Mouse (Mus musculus) thymus, adult 2 months (tissue): ENCODE data around the gene Fam8a1. TPM values are rescaled to one million over a fixed set of nuclear protein-coding genes. Genes with fewer than 3 reads are reported as not detected.

Source experiments
- DNase-seq: peaks from one replicate; pipeline ENCODE4 v3.0.0; 2021
- H3K27ac ChIP-seq: fragments of 200-500 bp; 2 replicates; pipeline ENCODE4 v1.5.1; 2012; ENCODE audit warnings: low read length, control low read depth; ENCODE audit not compliant: control insufficient read depth, insufficient read depth
- H3K27me3 ChIP-seq: fragments of 200-500 bp; 2 replicates; pipeline ENCODE4 v1.6.1; 2012; ENCODE audit warnings: mild to moderate bottlenecking, low read length, moderate library complexity, mixed read lengths; ENCODE audit not compliant: control insufficient read depth, insufficient read depth
- H3K36me3 ChIP-seq: fragments of 200-500 bp; 2 replicates; pipeline ENCODE4 v1.6.1; 2012; ENCODE audit warnings: mild to moderate bottlenecking, low read length, moderate library complexity; ENCODE audit not compliant: control insufficient read depth, insufficient read depth
- H3K4me1 ChIP-seq: fragments of 200-500 bp; replicated peaks from 2 replicates; pipeline ENCODE4 v1.6.1; 2012; ENCODE audit warnings: low read length; ENCODE audit not compliant: control insufficient read depth, insufficient read depth
- H3K4me3 ChIP-seq: fragments of 200-500 bp; 2 replicates; pipeline ENCODE4 v1.5.1; 2012; ENCODE audit warnings: mild to moderate bottlenecking, low read length, control low read depth, moderate library complexity; ENCODE audit not compliant: control insufficient read depth, insufficient read depth
- CTCF ChIP-seq: fragments of 200-500 bp; IDR thresholded peaks from 2 replicates; pipeline ENCODE4 v1.5.1; 2012; ENCODE audit warnings: mild to moderate bottlenecking, control low read depth, low read length, moderate library complexity, borderline replicate concordance; ENCODE audit not compliant: control insufficient read depth, poor library complexity, insufficient read depth; ENCODE audit errors: extremely low read depth
- POLR2A ChIP-seq: fragments of 200-500 bp; IDR thresholded peaks from 2 replicates; pipeline ENCODE4 v1.6.1; 2012; ENCODE audit warnings: mild to moderate bottlenecking, low read length, control low read depth, moderate library complexity; ENCODE audit not compliant: control insufficient read depth, poor library complexity, insufficient read depth; ENCODE audit errors: extremely low read depth
- WGBS: fragments of 180-500 bp; shearing (Covaris S2); methylation state at CpG from one replicate; pipeline ENCODE4 v1.1.7; 2018; 5-methylcytosine and 5-hydroxymethylcytosine counted together
- polyA plus RNA-seq: library from polyadenylated mRNA; depleted of rRNA; stranded (reverse); fragments of >200 nt; gene quantifications from 2 replicates; pipeline ENCODE4 v1.2.3, GENCODE M21; 2012

Gene Fam8a1
- polyA plus RNA-seq, 1 experiment = 16.0 TPM

- WGBS = 100% methylated on average over 1 of the region's 1 CpGs
- Histone ChIP-seq H3K4me1 (no peaks in the 10 kb centered on the region), H3K36me3 (peaks cover 59% of the 10 kb centered on the region), H3K27me3 (no peaks in the 10 kb centered on the region), H3K4me3 (no peak overlapping the region), H3K27ac (no peak overlapping the region)
- no peak for TF ChIP-seq POLR2A
- no peak for TF ChIP-seq CTCF
- no peak for DNase-seq
Measured at GRCm38 (mm10) chr13:46695296-46695908, 26.1 kb downstream of the Fam8a1 start.

- Histone ChIP-seq H3K27me3 (no peaks in the 10 kb centered on the region), H3K36me3 (peaks cover 63% of the 10 kb centered on the region), H3K4me3 (no peak overlapping the region), H3K27ac (no peak overlapping the region), H3K4me1 (no peaks in the 10 kb centered on the region)
- 98% methylated on average over 1 of the region's 1 CpGs for WGBS
- DNase-seq = no peak
- no peak for TF ChIP-seq CTCF
- TF ChIP-seq POLR2A = no peak
Measured at GRCm38 (mm10) chr13:46695932-46696331, 26.6 kb downstream of the Fam8a1 start.

GRCm38 (mm10) chr13:46696788-46697187 is 27.5 kb downstream of the Fam8a1 start:
- Histone ChIP-seq H3K27ac (no peak overlapping the region), H3K36me3 (peaks cover 66% of the 10 kb centered on the region), H3K27me3 (no peaks in the 10 kb centered on the region), H3K4me1 (no peaks in the 10 kb centered on the region), H3K4me3 (no peak overlapping the region)
- no peak for TF ChIP-seq POLR2A
- TF ChIP-seq CTCF = no peak
- DNase-seq = no peak
- WGBS = 69% methylated on average over 2 of the region's 2 CpGs

GRCm38 (mm10) chr13:46699372-46699771 is 30.1 kb downstream of the Fam8a1 start:
- 98% methylated on average over 1 of the region's 1 CpGs for WGBS
- H3K27me3 ChIP-seq = no peaks in the 10 kb centered on the region
- no peak for TF ChIP-seq CTCF
- TF ChIP-seq POLR2A = no peak
- H3K4me1 ChIP-seq = no peaks in the 10 kb centered on the region
- no peak overlapping the region for H3K4me3 ChIP-seq
- peaks cover 56% of the 10 kb centered on the region for H3K36me3 ChIP-seq
- H3K27ac ChIP-seq = no peak overlapping the region
- DNase-seq = no peak

- peaks cover 44% of the 10 kb centered on the region for H3K36me3 ChIP-seq
- no peak for TF ChIP-seq CTCF
- no peak for TF ChIP-seq POLR2A
Measured at GRCm38 (mm10) chr13:46701486-46701885, 32.2 kb downstream of the Fam8a1 start.

GRCm38 (mm10) chr13:46703138-46703537 is 33.8 kb downstream of the Fam8a1 start:
- WGBS = 89% methylated on average over 5 of the region's 5 CpGs
- peak; percentile 41 for DNase-seq
- Histone ChIP-seq H3K36me3 (peaks cover 41% of the 10 kb centered on the region), H3K27me3 (no peaks in the 10 kb centered on the region), H3K4me3 (no peak overlapping the region), H3K27ac (no peak overlapping the region), H3K4me1 (no peaks in the 10 kb centered on the region)
- TF ChIP-seq CTCF (no peak), POLR2A (no peak)

More at GRCm38 (mm10) chr13:46701486-46701885, 32.2 kb downstream of the Fam8a1 start:
- H3K27ac ChIP-seq = no peak overlapping the region
- no peak for DNase-seq
- whole genome bisulfite sequencing = 87% methylated on average over 2 of the region's 2 CpGs
- H3K27me3 ChIP-seq = no peaks in the 10 kb centered on the region
- no peaks in the 10 kb centered on the region for H3K4me1 ChIP-seq
- no peak overlapping the region for H3K4me3 ChIP-seq

GRCm38 (mm10) chr13:46713486-46713885 is 44.2 kb downstream of the Fam8a1 start:
- Histone ChIP-seq H3K4me1 (no peaks in the 10 kb centered on the region), H3K27me3 (no peaks in the 10 kb centered on the region), H3K4me3 (no peak overlapping the region), H3K27ac (no peak overlapping the region), H3K36me3 (peaks cover 62% of the 10 kb centered on the region)
- no peak for DNase-seq
- no peak for TF ChIP-seq POLR2A
- TF ChIP-seq CTCF = no peak
- WGBS = 94% methylated on average over 5 of the region's 5 CpGs
